19 mouse cellular contexts compared by ENCODE assay signal in the genomic region with DNA sequence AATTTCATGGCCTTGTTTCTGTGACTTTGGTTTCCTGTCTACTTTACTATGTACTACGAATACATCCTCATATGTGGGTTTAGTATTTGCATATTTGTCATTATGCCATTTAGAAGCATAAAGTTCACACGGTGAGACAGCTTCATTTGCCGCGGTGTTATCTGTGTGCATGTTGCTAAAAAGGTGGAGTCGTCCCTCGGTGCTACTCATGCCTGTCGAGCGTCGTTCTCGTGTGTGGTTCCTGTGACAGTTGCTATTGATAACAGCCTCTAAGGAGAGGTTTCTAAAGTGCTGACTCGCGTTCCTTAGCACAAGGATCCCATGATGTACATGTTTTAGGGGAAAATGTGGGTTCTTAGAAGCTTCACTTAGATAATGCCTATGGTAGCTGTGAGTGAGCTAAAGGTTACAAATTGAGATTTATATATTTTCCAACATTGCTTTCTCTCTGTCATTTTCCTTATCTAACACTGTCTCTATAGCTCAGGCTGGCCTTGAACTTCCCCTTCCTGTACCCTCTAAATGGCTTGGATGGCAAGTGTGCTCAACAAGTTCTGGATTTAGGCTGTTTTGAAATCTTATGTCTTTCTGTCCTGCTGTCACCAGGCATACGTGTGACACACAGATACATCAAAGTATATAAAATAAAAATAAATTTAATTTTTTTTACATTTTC. TPM values are rescaled to one million over a fixed set of nuclear protein-coding genes. Genes with fewer than 3 reads are reported as not detected.
DNase-seq lines count a peak whose midpoint lies in the region; ATAC-seq and TF ChIP-seq lines count a peak whose summit lies in the region.
"Had no signal": no experiment of that assay in that cellular context is flagged by ENCODE, and none has a peak within 500 bp of the region (broad histone marks: within the 10 kb centered on the region; RNA-seq: fewer than 3 reads in every experiment).

No protein-coding gene starts in this region.

- H3K27me3 ChIP-seq in liver, postnatal 0 days (ENCODE audit: insufficient read depth, low read length), result no peaks in the 10 kb centered on the region
- H3K27me3 ChIP-seq in stomach, postnatal 0 days (ENCODE audit: control insufficient read depth, insufficient read depth, low read length), result no peaks in the 10 kb centered on the region
- H3K27me3 ChIP-seq: forebrain, embryonic 13.5 days; intestine, embryonic 15.5 days; midbrain, embryonic 13.5 days; Patski; stomach, embryonic 15.5 days had no signal

- no peaks in the 10 kb centered on the region for H3K4me1 ChIP-seq in liver, postnatal 0 days (ENCODE audit: insufficient read depth)
- H3K4me1 ChIP-seq in stomach, postnatal 0 days (replicated peaks; ENCODE audit: control insufficient read depth, insufficient read depth), result no peaks in the 10 kb centered on the region
- H3K4me1 ChIP-seq: forebrain, embryonic 13.5 days; intestine, embryonic 15.5 days; midbrain, embryonic 13.5 days; stomach, embryonic 15.5 days had no signal

- H3K4me2 ChIP-seq in liver, postnatal 0 days (ENCODE audit: low read depth, low read length), result no peak overlapping the region
- H3K4me2 ChIP-seq in stomach, postnatal 0 days (replicated peaks; ENCODE audit: low read depth), result no peak overlapping the region
- H3K4me2 ChIP-seq: forebrain, embryonic 13.5 days; intestine, embryonic 15.5 days; midbrain, embryonic 13.5 days; stomach, embryonic 15.5 days had no signal

- H3K9ac ChIP-seq in liver, postnatal 0 days (replicated peaks), result no peak overlapping the region
- no peak overlapping the region for H3K9ac ChIP-seq in stomach, postnatal 0 days (ENCODE audit: low read length)
- H3K9ac ChIP-seq: forebrain, embryonic 13.5 days; intestine, embryonic 15.5 days; midbrain, embryonic 13.5 days; stomach, embryonic 15.5 days had no signal

- DNase-seq in brain, adult 2 months (ENCODE audit: low read depth, low spot score), result peak; percentile 11
- no peak for DNase-seq in liver, postnatal 0 days
- DNase-seq in Muller cell, postnatal 12 days (ENCODE audit: inconsistent ontology term), result no peak
- no peak for DNase-seq in right cerebral cortex, adult 2 months (ENCODE audit: low spot score in 2 of 2)
- DNase-seq in stomach, postnatal 0 days (ENCODE audit: low spot score), result no peak
- DNase-seq: adrenal gland, postnatal 14 days; cerebellum, adult 11 months; cerebellum, postnatal 14 days; gastrocnemius, adult 2 months; heart, adult 18-20 months had no signal

- H3K4me3 ChIP-seq in liver, postnatal 0 days (ENCODE audit: low read depth, low read length), result no peak overlapping the region
- H3K4me3 ChIP-seq in stomach, postnatal 0 days (ENCODE audit: low read depth, low read length), result no peak overlapping the region
- H3K4me3 ChIP-seq: forebrain, embryonic 13.5 days; gastrocnemius, adult 2 months; intestine, embryonic 15.5 days; layer of hippocampus, adult 2 months; midbrain, embryonic 13.5 days; stomach, embryonic 15.5 days had no signal

- ATAC-seq in CD4-positive, CD25-positive, alpha-beta regulatory T cell, adult 4 months, result peak; percentile 51
- ATAC-seq in inflammation-experienced regulatory T-cells, adult 6 months, result peak; percentile 74
- ATAC-seq in liver, postnatal 0 days, result peak; percentile 78
- no peak for ATAC-seq in stomach, postnatal 0 days (ENCODE audit: low FRiP score, low TSS enrichment)
- ATAC-seq: activated CD4-positive, CD25-positive, alpha-beta regulatory T cell, adult 4 months; forebrain, embryonic 13.5 days; intestine, embryonic 15.5 days; midbrain, embryonic 13.5 days; Patski had no signal

- TF ChIP-seq EP300 in liver, postnatal 0 days (IDR thresholded peaks at IDR 0.05; ENCODE audit: low read depth), result no peak
- TF ChIP-seq EP300 in stomach, postnatal 0 days (optimal IDR thresholded peaks at IDR 0.05), result no peak

- no peaks in the 10 kb centered on the region for H3K9me3 ChIP-seq in liver, postnatal 0 days (ENCODE audit: low read length)
- H3K9me3 ChIP-seq in stomach, postnatal 0 days (ENCODE audit: control insufficient read depth, low read length), result no peaks in the 10 kb centered on the region
- H3K9me3 ChIP-seq: forebrain, embryonic 13.5 days; intestine, embryonic 15.5 days; midbrain, embryonic 13.5 days; stomach, embryonic 15.5 days had no signal

- no peak for TF ChIP-seq CTCF in liver, postnatal 0 days (IDR thresholded peaks at IDR 0.05; ENCODE audit: low read depth)
- no peak for TF ChIP-seq CTCF in stomach, postnatal 0 days (IDR thresholded peaks at IDR 0.05; ENCODE audit: low read depth)

- no peak overlapping the region for H3K27ac ChIP-seq in liver, postnatal 0 days (ENCODE audit: low read depth)
- H3K27ac ChIP-seq in stomach, postnatal 0 days (replicated peaks), result no peak overlapping the region
- H3K27ac ChIP-seq: forebrain, embryonic 13.5 days; gastrocnemius, adult 2 months; intestine, embryonic 15.5 days; layer of hippocampus, adult 2 months; midbrain, embryonic 13.5 days; stomach, embryonic 15.5 days had no signal

- WGBS in liver, postnatal 0 days (ENCODE audit: insufficient replicate concordance), result 50% methylated on average over 13 of the region's 13 CpGs
- WGBS in stomach, postnatal 0 days, result 88% methylated on average over 13 of the region's 13 CpGs

- peaks cover 77% of the 10 kb centered on the region for H3K36me3 ChIP-seq in liver, postnatal 0 days (replicated peaks; ENCODE audit: insufficient read depth, low read length)
- peaks cover 55% of the 10 kb centered on the region for H3K36me3 ChIP-seq in stomach, postnatal 0 days (ENCODE audit: control insufficient read depth, insufficient read depth, low read length)

RNA-seq across cellular contexts. Expression of gene Psmg1, which starts 41.7 kb away (rescaled TPM):
- 10 to 100 TPM; 23.4 to 24.1 TPM for polyA plus RNA-seq in CD4-positive, CD25-positive, alpha-beta regulatory T cell, adult 4 months (2017; shearing (Covaris generic))
- polyA plus RNA-seq in inflammation-experienced regulatory T-cells, adult 6 months (2017; shearing (Covaris generic)), result 10 to 100 TPM; 20.2 to 27.5 (median 25.2) TPM
- 44.1 and 44.9 TPM in 2 replicates for polyA plus RNA-seq in liver, postnatal 0 days (2015; fragmentation: Nextera tagmentation; extraction: Ambion mirVana)
- 48.7 and 50.1 TPM in 2 replicates for polyA plus RNA-seq in stomach, postnatal 0 days (2015; fragmentation: Nextera tagmentation; extraction: Ambion mirVana)

RNA-seq across cellular contexts. Expression of gene Brwd1, which starts 49.8 kb away (rescaled TPM):
- 10 to 100 TPM; 54.9 to 60.0 TPM for polyA plus RNA-seq in CD4-positive, CD25-positive, alpha-beta regulatory T cell, adult 4 months (2017; shearing (Covaris generic))
- polyA plus RNA-seq in inflammation-experienced regulatory T-cells, adult 6 months (2017; shearing (Covaris generic)), result 10 to 100 TPM; 26.9 to 55.5 (median 47.3) TPM
- 12.3 and 12.8 TPM in 2 replicates for polyA plus RNA-seq in liver, postnatal 0 days (2015; fragmentation: Nextera tagmentation; extraction: Ambion mirVana)
- 29.1 and 31.6 TPM in 2 replicates for polyA plus RNA-seq in stomach, postnatal 0 days (2015; fragmentation: Nextera tagmentation; extraction: Ambion mirVana)
